Mouse (Mus musculus): ENCODE data around the gene Gria2.

- TF ChIP-seq CTCF (IDR thresholded peaks at IDR 0.05; ENCODE audit: low read depth, low read length), result no peak
- TF ChIP-seq POLR2AphosphoS5 (IDR thresholded peaks at IDR 0.05; ENCODE audit: insufficient replicate concordance, low read depth, low read length), result no peak
- no peak for TF ChIP-seq GATA1 (IDR thresholded peaks at IDR 0.05; ENCODE audit: borderline replicate concordance, low read length)
- TF ChIP-seq TAL1 (conservative IDR thresholded peaks at IDR 0.05; ENCODE audit: low read depth, low read length), result no peak
- TF ChIP-seq GATA2 (IDR thresholded peaks at IDR 0.05; ENCODE audit: borderline replicate concordance, low read depth, low read length), result no peak
These were observed 766 bp downstream of the Gria2 start for GRCm38 (mm10) chr3:80801827-80802310.

All from G1E (cell line).